Mouse (Mus musculus) mouse trophoblast stem cell (cell line): ENCODE measurements around the gene Egf.

Experiments
- in situ Hi-C, 2 experiments: fragments of 300-500 bp; cut with MseI, MboI; formaldehyde crosslinking; loops; 2 replicates in 1 of 2; 3 replicates in 1 of 2; pipeline ENCODE4 v1.15.1; 2025

Egf gene

DNA sequence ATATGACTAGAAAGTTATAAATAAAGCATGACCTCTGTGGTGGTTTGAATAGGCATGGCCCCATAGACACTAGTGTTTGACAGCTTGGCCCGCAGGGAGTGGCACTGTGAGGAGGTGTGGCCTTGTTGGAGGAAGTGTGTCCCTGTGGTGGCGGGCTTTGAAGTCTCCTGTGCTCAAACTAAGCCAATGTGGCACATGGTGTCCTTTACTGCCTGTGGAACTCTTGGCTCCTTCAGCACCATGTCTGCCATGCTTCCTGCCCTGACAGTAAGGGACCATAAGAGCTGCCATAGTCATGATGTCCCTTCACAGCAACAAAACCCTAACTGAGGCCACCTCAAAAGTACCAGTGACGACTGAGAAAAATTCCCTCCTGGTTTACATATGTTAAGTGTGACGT, 102.6 kb downstream of the Egf start:
- in situ Hi-C loops, result no loop called here

- in situ Hi-C loops, result no loop called here
Measured at GRCm38 (mm10) chr3:129651765-129652164, 103.4 kb downstream of the Egf start.

GRCm38 (mm10) chr3:129650931-129651330, 104.2 kb downstream of the Egf start:
- in situ Hi-C loops, result no loop called here

DNA sequence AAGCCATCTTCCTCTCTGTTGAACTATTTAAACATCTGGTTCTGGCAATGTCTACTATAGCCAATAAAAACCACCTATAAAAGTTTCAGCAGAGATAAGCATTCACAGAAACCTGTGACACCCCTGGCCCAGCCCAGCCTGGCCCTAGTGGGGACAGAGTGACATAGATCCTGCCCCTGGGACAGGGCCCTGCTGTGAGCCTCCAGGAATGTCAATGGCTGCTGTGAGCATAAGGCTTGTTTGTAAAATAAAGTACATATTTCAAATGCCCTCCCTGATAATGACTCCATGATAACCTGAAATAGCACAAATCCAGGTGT, 104.9 kb downstream of the Egf start:
- in situ Hi-C loops, result no loop called here

DNA sequence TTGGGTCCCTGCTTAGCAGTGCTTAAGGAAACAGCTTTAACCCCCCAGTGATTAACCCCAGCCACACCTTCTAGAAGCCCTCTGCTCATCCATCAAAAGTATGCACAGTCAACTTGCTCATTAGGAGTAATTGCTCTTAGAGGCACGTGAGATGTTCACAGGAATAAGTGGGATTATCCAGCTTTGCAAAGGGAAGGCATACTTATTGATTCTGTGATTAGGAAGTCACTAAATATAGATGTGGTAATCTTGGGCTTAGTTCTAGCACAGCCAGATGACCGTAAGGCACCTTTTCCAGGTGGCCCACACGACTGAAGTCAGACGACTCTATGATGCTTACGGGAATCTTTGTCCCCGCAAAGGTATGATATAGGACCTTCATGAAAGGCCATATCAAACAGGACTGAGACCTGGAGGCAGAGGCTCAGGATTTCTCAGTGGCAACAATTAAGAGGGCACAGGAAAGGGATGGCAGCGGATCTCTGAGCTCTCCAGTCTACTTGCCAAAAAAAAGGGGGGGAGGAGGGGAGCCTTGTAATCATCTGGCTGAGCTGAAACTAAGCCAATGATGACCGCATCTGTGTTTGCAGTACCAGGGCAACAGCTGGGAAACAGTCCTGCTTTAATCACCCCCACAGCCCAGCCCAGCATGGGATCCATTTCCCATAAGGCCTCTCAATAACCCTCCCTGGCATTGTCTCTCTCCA, 105.4 kb downstream of the Egf start:
- in situ Hi-C loops, result no loop called here

GRCm38 (mm10) chr3:129648598-129648997, 106.5 kb downstream of the Egf start:
- in situ Hi-C loops, result no loop called here

- in situ Hi-C loops, result no loop called here
Measured at GRCm38 (mm10) chr3:129647312-129647711, 107.8 kb downstream of the Egf start.

DNA sequence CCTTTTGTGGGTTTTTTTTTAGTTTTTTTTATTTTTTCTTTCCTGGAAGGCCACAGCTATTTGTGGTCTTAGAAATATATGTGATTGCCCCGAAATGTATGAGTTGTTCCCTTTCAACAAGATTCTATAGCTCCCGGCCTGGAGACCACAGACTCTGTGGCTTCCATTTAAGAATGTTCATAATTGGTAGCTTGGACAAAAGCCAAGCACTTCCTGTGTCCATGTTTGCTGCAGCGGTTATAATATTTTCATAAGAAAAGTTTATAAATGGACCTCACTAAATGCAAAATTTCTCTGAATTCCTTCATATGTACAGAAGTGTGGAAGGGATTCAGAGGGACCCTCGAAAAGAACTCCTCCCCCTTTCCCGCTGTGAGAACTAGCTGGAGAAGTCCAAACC, 108.3 kb downstream of the Egf start:
- in situ Hi-C loops, result no loop called here

DNA sequence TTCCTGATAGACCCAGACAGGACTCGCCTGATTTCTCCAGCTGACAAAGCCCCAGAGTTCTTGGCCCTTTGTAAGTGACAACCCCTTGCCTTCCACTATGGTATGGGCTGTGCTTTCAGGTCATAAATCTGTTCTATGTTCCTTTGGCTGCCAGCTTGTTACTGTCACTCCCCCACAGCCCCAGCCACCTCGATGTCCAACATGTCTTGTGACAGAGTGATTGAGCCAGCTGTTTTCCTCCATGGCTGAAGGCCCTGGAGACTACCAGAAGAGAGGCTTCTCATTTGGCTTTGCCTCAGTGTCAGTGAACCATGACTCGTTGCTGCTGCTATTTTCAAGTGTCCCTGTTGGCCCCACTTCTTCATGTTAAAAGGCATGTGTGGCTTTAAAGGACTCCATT, 109.7 kb downstream of the Egf start:
- in situ Hi-C loops, result no loop called here

GRCm38 (mm10) chr3:129641621-129642020, 113.5 kb downstream of the Egf start:
- in situ Hi-C loops, result no loop called here

GRCm38 (mm10) chr3:129640211-129641000, 114.7 kb downstream of the Egf start:
- in situ Hi-C loops, result no loop called here

DNA sequence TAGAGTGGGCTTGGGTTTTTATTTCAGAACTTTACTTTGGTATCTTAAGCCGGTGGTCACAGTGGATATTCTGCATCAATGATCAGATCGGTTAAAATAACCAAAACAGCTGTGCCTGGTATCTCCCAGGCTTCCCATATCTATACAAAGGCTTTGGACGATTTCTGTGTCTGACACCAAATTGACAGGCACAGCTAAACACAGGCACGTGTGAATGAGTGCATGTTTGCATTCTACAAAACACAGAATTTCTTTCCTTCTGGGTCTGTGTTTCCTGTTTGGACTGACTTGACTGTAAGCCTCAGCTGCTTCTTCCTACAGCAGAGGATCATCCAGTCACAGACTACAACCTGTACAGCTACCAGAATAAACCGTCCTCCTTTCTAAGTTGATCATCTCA, 115.4 kb downstream of the Egf start:
- in situ Hi-C loops, result no loop called here

DNA sequence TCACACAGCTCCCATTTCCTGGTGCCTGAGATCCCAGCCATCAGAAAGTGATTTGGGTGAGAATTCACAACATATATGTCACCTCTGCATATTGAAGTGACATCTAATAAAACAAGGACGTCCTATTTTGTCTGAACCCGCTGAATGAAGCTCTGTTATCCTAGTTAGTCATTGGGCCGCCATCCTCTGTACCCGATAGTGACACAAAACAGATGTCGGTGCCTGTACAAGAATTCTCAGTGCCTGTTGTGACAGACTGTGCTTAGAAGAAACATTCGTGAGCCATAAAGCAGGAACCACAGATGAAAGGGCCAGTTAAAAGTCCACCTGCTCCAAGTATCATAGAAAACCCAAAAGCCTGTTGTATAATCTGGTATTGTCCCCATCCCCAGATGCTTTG, 117.7 kb downstream of the Egf start:
- in situ Hi-C loops, result no loop called here

- in situ Hi-C loops, result no loop called here
Measured at GRCm38 (mm10) chr3:129634260-129634901, 120.7 kb downstream of the Egf start.

- in situ Hi-C loops, result no loop called here
Measured at GRCm38 (mm10) chr3:129633518-129633917, 121.6 kb downstream of the Egf start.

DNA sequence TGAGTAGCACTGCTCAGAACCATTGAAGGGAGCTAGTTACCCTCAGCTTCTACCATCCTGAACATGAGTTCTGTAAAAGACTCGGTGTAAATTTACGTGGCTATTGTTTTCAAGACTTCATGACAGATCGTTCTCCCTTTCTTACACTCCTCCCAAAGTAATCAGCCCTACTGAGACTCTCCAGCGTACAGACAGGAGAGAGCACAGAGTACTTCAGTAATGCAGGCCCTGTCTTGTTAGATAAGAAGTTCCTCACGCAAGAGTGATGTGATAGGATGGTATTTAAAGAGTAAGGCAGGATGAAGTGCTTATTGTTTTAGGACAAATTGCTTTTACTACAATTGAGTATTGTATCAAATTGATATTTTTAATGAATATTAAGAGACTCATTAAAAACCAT, 123.3 kb downstream of the Egf start:
- in situ Hi-C loops, result no loop called here

DNA sequence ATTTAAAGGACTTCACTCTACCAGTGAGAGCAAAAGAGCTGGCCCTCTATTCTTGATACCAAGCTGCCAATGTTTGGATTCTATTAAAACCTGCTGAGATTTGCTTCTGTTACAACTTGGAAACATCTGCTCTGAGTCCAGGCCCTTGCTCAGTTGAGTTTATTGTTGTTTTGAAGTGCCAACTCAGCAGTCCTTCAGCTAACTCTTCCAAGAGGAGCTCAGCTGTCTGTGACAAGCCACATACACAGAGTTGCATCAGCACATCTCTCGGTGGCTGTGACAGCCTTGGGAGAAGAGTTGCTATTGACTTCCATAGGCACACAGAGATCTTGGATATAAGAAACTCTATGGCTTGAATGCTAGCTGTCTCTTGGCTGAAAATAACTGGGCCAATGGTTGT, 124.1 kb downstream of the Egf start:
- in situ Hi-C loops, result no loop called here
